Mouse (Mus musculus) neutrophil, adult 83 days (primary cell): Measurements from ENCODE around the gene Pigu. TPM values are rescaled to one million over a fixed set of nuclear protein-coding genes. Genes with fewer than 3 reads are reported as not detected.

Source experiments
- total RNA-seq, 2 experiments: library from RNA; stranded (reverse); gene quantifications; one replicate each; pipeline ENCODE4 v1.2.4; 2023

Gene Pigu
- 10 to 100 TPM; 18.6 to 19.7 TPM for total RNA-seq

DNA sequence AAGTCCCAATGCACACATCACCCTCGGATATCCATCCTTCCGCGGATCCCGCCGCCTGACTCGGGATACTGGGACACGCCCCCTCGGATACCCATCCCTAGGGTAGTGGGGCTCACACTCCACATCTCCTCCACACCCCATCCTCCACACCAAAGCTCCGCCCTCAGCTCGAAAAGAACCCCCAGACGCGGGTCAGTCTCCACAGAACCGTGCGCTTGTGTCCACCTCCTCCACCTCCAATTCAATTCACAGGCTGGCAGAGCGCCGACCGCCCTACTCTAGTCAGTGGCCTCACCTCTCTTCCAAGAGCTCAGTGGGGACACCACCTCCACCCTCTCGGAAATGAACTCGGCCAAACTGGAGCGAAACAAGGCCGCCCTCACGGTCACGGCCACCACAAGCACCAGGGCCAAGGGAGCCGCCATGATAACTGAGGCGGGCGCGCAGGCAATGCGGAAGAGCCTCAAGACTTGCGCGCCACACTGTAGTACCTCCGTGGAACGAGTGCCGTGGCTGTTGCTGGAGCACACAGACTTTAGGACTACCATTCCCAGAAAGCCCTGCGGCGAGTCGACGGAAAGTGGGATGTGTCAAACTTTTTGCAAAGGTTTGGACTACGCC lies at the start of gene Pigu:
Pigu (minus strand) TSS at position 460 of the 621 bp plus-strand sequence.

DNA sequence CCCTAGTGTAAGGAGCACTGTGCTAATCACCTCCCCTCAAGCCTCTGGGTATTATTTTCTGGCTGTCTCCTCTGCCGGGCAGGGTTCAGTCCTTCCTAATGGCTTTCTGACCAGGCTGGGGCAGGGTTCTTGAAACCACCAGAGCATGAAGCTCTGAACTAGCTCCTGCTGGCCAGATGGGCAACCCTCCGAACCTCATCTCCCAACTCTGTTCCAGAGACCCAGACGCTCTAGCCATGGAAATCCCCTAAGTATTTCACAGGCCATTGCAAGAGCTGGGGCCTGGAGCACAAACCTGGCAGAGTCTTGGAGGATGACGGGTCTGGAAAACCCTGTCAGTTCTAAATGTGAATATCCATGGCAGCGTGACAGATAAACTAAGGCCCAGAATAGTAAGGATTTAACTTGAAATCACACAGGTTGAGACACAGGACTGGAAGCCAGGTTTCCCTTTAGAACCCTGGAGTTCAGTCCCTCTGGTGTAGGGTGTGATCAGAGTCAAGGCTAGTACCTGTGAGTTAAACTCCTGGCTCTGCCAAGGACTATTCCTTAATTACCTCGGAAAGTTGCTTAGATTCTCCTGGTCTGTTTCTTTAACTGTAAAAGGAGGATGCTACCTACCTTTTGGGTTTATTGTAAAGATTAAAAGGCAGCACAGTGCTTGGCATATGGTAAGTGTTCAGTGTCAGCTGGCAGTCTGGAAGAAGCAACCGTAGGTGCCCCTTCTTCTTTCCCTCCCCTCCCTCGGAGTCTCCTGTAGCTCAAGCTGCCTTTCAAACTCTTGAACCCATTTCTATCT lies 23.2 kb upstream of the Pigu start, which contains the start of gene Trp53inp2:
Trp53inp2 (plus strand) TSS at position 799 of the 799 bp plus-strand sequence.

DNA sequence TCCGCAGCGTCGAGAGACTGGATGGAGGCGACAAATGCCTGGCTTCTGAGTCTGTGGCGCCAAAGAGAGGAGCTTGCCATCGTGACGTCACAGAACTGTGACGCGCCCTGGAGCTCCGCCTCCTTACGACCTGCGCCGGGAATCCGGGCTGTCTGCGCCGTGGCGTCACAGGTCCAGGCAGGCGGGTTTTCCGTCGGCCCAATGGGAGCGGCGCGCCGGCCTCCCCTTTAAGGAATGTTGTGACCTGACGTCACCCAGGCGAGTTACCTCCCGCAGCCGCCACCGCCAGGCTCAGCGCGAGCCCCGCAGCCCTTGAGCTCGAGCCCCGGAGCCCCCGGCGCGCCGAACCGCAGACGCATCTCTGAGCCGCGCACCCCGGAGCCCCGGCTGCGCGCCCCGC lies 81.0 kb downstream of the Pigu start, which contains the start of gene Map1lc3a:
Map1lc3a (plus strand) TSS at position 103 of the 400 bp plus-strand sequence.

DNA sequence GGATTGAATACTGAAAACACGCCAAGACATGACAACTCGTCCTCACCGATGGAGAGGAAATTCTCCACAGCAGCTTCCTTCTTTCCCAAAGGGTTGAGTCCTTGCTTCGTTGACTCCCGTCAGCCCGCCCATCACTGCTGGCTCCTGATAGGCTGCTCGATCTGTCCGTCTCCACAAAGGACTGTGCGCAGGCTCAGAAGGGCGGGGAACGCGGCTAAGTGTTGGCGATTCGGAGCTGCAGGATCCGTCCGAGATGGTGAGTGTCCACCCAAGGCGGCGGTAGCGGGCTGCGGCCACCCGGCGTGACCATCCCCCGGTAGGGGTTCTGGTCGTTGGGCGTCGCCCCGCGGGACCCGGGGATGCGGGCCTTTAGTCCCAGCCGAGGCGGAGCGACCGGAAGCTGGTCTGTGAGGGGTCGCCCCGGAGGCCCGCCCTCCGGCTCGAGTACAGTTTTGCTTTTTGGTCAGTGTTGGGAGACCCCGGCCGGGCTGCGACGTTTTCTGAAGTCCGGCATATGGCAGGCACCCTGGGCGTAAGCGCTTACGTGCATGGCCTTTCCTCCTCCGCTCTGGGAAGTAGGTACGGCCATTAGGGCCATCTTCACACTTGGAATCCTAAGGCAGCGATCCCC lies 120.8 kb downstream of the Pigu start, which contains the start of gene Dynlrb1:
Dynlrb1 (plus strand) TSS at position 172 of the 631 bp plus-strand sequence.

Other genes with a start within 250 kb of the Pigu start
- gene Itch, start 223.9 kb downstream of the Pigu start, total RNA-seq = 10 to 100 TPM; 70.1 to 74.4 TPM
- gene Dynlrb1, start 120.9 kb downstream of the Pigu start, total RNA-seq = 10 to 100 TPM; 88.0 to 93.9 TPM
- 10 to 100 TPM; 31.1 to 35.4 TPM for gene Map1lc3a, start 81.1 kb downstream of the Pigu start, total RNA-seq
- gene Trp53inp2, start 23.6 kb upstream of the Pigu start, total RNA-seq = 100 to 1,000 TPM; 265 to 287 TPM
- gene Ncoa6, start 116.5 kb upstream of the Pigu start, total RNA-seq = 10 to 100 TPM; 59.1 to 63.8 TPM
- gene Acss2, start 160.5 kb upstream of the Pigu start, total RNA-seq = 1 to 10 TPM; 6.8 to 8.1 TPM
- gene Ggt7, start 160.8 kb upstream of the Pigu start, total RNA-seq = not detected
- 10 to 100 TPM; 10.1 to 11.1 TPM for gene Gss, start 235.4 kb upstream of the Pigu start, total RNA-seq